Mouse (Mus musculus) kidney, embryonic 15.5 days (tissue): ENCODE results near the gene Clptm1l. TPM values are rescaled to one million over a fixed set of nuclear protein-coding genes. Genes with fewer than 3 reads are reported as not detected.

Source experiments
- ATAC-seq: fragments of 200-750 bp; cut with Nextera tagmentation; replicated peaks from 2 replicates; pipeline ENCODE4 v1.8.0; 2017; ENCODE audit warnings: moderate TSS enrichment; ENCODE audit not compliant: low FRiP score
- H3K27ac ChIP-seq: fragments of 300-500 bp; sonication (generic); 2 replicates; pipeline ENCODE4 v1.5.1; 2015; ENCODE audit warnings: mild to moderate bottlenecking, inconsistent platforms
- H3K27me3 ChIP-seq: fragments of 300-500 bp; sonication (generic); 2 replicates; pipeline ENCODE4 v1.6.1; 2015; ENCODE audit warnings: inconsistent platforms
- H3K36me3 ChIP-seq: fragments of 300-500 bp; sonication (generic); 2 replicates; pipeline ENCODE4 v1.6.1; 2015; ENCODE audit warnings: inconsistent platforms
- H3K4me1 ChIP-seq: fragments of 300-500 bp; sonication (generic); 2 replicates; pipeline ENCODE4 v1.6.1; 2015; ENCODE audit warnings: inconsistent platforms
- H3K4me2 ChIP-seq: fragments of 300-500 bp; sonication (generic); 2 replicates; pipeline ENCODE4 v1.6.1; 2015; ENCODE audit warnings: moderate library complexity, mild to moderate bottlenecking, inconsistent platforms
- H3K4me3 ChIP-seq: fragments of 300-500 bp; sonication (generic); replicated peaks from 2 replicates; pipeline ENCODE4 v1.5.1; 2015; ENCODE audit warnings: mild to moderate bottlenecking, inconsistent platforms
- H3K9ac ChIP-seq: fragments of 300-500 bp; sonication (generic); 2 replicates; pipeline ENCODE4 v1.6.1; 2015; ENCODE audit warnings: mild to moderate bottlenecking, inconsistent platforms
- H3K9me3 ChIP-seq: fragments of 300-500 bp; sonication (generic); replicated peaks from 2 replicates; pipeline ENCODE4 v1.6.1; 2016; ENCODE audit warnings: inconsistent platforms
- WGBS: fragments of 180-500 bp; shearing (Covaris S2); methylation state at CpG from one replicate; pipeline ENCODE4 v1.1.7; 2015; ENCODE audit warnings: mixed read lengths; 5-methylcytosine and 5-hydroxymethylcytosine counted together
- polyA plus RNA-seq: library from polyadenylated mRNA; unstranded; fragments of >200 nt; fragmentation: Nextera tagmentation; extraction: Ambion mirVana; gene quantifications from 2 replicates; pipeline ENCODE4 v1.2.1, GENCODE M21; 2015

Clptm1l gene
- 123 and 133 TPM in 2 replicates for polyA plus RNA-seq

DNA sequence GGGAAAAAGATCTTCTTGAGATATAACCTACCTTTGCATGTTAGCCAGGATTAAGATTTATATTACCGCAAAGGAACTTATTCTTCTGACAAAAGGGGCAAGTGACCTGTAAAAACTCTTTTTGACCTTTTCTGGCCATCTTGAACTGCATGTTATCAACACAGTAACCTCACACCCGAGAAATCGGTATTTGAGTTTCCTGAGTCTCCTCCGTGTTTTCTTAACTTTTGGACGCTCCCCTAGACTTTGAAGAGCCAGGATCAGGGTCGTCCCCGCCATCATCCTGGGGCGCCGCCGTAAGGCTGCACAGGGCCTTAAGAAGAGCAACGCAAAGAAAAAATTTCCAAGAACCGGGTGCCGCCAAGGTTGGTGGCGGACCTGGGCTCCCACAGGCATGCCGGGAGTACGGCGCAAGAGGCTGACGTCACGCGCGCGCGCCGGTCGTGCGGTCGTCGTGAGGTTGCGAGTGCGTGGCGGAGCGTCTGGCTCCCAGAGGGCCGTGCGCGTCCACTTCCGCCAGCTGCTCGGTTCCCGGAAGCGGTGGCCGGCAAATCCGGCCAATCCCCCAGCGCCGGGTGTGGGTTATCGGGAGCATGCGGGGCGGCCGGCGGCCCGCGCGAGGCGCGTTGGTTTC is at the start of gene Clptm1l:
Gene Clptm1l, plus strand, starts transcription at position 485 of the 634 bp plus-strand sequence.
- H3K9ac ChIP-seq: peak within 1 kb of the TSS; percentile 83
- peaks cover 29% of the 10 kb centered on the region for H3K36me3 ChIP-seq
- ATAC-seq: peak; percentile 97
- H3K4me1 ChIP-seq: peaks cover 12% of the 10 kb centered on the region
- H3K27ac ChIP-seq: peak within 1 kb of the TSS; percentile 87
- H3K9me3 ChIP-seq: no peaks in the 10 kb centered on the region
- peaks cover 10% of the 10 kb centered on the region for H3K27me3 ChIP-seq
- under 1% methylated on average over 52 of the region's 53 CpGs for WGBS
- H3K4me2 ChIP-seq: peak within 1 kb of the TSS; percentile 91
- H3K4me3 ChIP-seq: peak within 1 kb of the TSS; percentile 91

DNA sequence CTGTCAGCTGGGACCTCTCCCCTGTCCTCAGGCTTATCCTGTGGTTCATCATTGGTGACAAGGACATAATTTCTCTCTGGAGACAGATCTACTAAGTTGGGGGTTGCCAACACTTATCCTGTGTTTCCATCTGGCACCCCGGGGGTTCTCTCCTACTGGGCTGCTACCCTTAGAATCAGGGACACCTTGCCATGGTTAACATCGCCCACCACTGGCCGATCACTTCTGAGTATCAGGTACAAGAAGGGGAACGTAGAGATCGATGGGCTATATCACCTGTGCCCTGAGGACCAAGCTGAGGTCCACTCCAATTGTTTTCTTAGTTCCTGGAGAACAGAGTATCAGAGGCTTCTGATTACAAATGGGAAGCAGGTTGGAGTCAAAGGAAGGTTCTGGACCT is 39.6 kb upstream of the Clptm1l start:
- Histone ChIP-seq H3K4me2 (no peak overlapping the region), H3K9me3 (no peaks in the 10 kb centered on the region), H3K27me3 (0 out of 2 replicates have a peak, but pooled peaks cover 8% of the 10 kb centered on the region), H3K36me3 (no peaks in the 10 kb centered on the region), H3K4me1 (no peaks in the 10 kb centered on the region), H3K9ac (no peak overlapping the region), H3K4me3 (no peak overlapping the region), H3K27ac (no peak overlapping the region)
- WGBS: 89% methylated on average over 5 of the region's 5 CpGs
- no peak for ATAC-seq

DNA sequence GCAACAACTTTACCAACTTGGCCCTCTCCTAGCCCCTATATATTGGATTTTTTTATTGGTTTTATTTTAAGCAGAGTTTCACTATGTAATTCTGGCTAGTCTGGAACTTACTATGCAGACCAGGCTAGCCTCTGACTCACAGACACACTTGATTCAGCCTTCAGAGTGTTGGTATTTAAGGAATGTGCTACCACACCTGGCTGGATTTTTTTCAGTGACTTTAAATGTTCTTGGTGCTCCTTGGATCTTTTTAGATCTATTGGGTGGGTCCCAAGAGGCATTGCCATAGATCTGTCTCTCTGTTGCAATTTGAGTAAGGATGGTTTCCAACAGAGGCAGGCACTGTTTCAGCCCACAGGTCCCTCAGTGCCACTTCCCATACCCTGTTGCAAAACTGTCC is 28.8 kb upstream of the Clptm1l start:
- H3K27me3 ChIP-seq: 0 out of 2 replicates have a peak, but pooled peaks cover 2% of the 10 kb centered on the region
- no peak overlapping the region for H3K4me2 ChIP-seq
- H3K36me3 ChIP-seq: no peaks in the 10 kb centered on the region
- H3K27ac ChIP-seq: no peak overlapping the region
- no peaks in the 10 kb centered on the region for H3K9me3 ChIP-seq
- H3K4me3 ChIP-seq: no peak overlapping the region
- H3K4me1 ChIP-seq: no peaks in the 10 kb centered on the region
- H3K9ac ChIP-seq: no peak overlapping the region
- ATAC-seq: no peak

DNA sequence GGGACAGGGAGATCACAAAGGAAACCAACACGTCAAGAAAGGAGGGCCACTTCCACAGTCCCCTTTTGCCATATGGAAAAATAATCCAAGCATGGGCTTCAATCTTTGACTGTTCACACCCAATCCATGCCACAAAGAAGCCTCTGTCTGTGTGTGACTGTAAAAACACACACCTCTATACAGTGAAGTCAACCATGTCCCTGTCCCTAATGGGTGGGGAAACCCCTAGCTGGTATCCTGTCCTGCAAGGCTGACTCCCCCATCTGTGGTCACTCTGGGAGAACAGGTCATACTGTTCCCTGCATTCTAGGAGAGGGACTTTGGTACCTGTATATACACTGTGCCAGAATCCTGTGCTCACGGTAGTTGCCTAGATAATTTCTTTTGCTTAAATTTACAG is 26.5 kb upstream of the Clptm1l start:
- peak; percentile 74; the same call in 1 of the 2 replicates for ATAC-seq
- no peaks in the 10 kb centered on the region for H3K36me3 ChIP-seq
- H3K4me3 ChIP-seq: no peak overlapping the region
- no peaks in the 10 kb centered on the region for H3K27me3 ChIP-seq
- H3K4me2 ChIP-seq: no peak overlapping the region
- H3K27ac ChIP-seq: no peak overlapping the region
- H3K9me3 ChIP-seq: no peaks in the 10 kb centered on the region
- no peak overlapping the region for H3K9ac ChIP-seq
- H3K4me1 ChIP-seq: no peaks in the 10 kb centered on the region
- WGBS: 46% methylated on average over 2 of the region's 2 CpGs

DNA sequence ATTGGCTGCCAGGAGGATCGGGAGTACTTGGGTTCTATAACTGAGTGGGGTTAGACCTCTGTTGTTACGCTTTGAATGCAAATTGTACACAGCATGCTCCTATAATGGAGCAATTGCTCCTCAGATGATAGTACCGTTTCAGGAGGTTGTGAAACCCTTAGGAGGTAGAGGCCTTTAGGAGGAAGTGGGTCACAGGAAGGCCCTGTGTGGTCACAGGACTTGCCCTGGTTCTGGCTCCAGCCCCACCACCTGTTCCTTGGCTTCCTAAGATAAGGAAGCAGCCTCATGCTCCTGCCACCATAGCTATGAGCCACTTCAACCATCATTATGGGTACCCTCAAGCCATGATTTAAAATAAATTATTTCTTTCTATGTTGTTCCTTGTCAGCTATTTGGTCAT is 12.3 kb upstream of the Clptm1l start:
- Histone ChIP-seq H3K36me3 (no peaks in the 10 kb centered on the region), H3K4me2 (no peak overlapping the region), H3K4me3 (no peak overlapping the region), H3K27me3 (peaks cover 15% of the 10 kb centered on the region), H3K9ac (no peak overlapping the region), H3K27ac (no peak overlapping the region), H3K9me3 (no peaks in the 10 kb centered on the region), H3K4me1 (no peaks in the 10 kb centered on the region)
- no peak for ATAC-seq
- WGBS: 73% methylated on average over 3 of the region's 3 CpGs

DNA sequence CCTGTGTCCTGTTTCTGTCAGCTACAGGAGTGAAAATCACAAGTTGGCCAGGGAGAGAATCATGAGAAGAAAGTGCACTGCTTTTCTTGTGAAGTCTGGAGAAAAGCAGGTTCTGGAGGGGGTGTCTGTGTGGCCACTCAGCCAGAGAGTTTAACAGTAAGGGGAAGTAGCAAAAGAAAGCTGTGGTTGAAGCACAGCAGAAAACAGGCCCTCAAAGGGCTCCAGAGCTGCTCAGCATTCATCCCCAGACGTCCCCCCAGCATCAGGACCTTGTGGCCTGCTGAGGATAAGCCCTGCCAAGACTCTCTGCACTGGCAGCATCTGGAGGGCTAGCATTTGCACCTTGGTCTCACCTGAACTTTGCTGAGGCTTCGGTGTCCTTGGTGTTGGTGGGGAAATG is 11.3 kb upstream of the Clptm1l start:
- Histone ChIP-seq H3K4me2 (no peak overlapping the region), H3K27ac (no peak overlapping the region), H3K27me3 (peaks cover 24% of the 10 kb centered on the region), H3K9me3 (no peaks in the 10 kb centered on the region), H3K36me3 (no peaks in the 10 kb centered on the region), H3K9ac (no peak overlapping the region), H3K4me1 (no peaks in the 10 kb centered on the region), H3K4me3 (no peak overlapping the region)
- no peak for ATAC-seq
- WGBS: 45% methylated on average over 2 of the region's 2 CpGs

DNA sequence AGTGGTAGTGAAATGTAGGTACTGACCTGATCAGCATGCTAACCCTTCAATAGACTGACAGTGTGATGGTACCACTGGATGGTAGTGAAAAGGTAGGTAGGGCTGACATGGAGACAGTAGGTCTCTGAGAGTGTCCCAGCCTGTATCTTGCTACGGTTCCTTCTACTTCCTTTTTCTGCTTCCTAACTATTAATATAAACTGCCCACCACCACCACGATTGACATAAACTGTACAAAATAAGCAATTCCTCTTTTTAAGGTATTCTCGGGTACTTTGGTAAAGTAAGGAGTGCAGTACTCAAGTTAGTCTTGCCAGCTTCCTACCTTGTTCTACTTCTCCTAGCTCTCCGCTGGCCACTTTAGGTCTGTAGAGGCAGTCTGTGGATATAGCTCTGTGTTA is 7.5 kb upstream of the Clptm1l start:
- no peak for ATAC-seq
- Histone ChIP-seq H3K4me3 (no peak overlapping the region), H3K9me3 (no peaks in the 10 kb centered on the region), H3K27ac (no peak overlapping the region), H3K4me1 (no peaks in the 10 kb centered on the region), H3K9ac (no peak overlapping the region), H3K27me3 (peaks cover 37% of the 10 kb centered on the region), H3K4me2 (no peak overlapping the region), H3K36me3 (no peaks in the 10 kb centered on the region)
- WGBS: 77% methylated on average over 4 of the region's 4 CpGs

DNA sequence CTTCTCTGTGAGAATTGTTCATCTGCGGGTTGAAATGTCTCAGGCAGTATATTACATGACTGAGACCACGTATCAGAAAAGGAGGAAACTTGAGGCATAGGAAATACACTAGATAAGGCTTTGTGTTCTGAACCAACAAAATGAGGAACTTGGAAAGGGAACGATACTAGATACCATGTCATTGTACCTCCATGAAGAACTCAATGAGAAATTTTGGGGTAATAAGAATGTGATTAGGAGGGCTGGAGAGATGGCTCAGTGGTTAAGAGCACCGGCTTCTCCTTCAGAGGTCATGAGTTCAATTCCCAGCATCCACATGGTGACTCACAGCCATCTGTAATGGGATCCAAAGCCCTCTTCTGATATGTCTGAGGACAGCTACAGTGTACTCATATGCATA is 3.6 kb upstream of the Clptm1l start:
- H3K9ac ChIP-seq: no peak overlapping the region
- peaks cover 27% of the 10 kb centered on the region for H3K27me3 ChIP-seq
- H3K36me3 ChIP-seq: no peaks in the 10 kb centered on the region
- WGBS: 79% methylated on average over 4 of the region's 4 CpGs
- no peak overlapping the region for H3K4me2 ChIP-seq
- no peak for ATAC-seq
- peaks cover 12% of the 10 kb centered on the region for H3K4me1 ChIP-seq
- H3K27ac ChIP-seq: no peak overlapping the region
- no peak overlapping the region for H3K4me3 ChIP-seq
- no peaks in the 10 kb centered on the region for H3K9me3 ChIP-seq

DNA sequence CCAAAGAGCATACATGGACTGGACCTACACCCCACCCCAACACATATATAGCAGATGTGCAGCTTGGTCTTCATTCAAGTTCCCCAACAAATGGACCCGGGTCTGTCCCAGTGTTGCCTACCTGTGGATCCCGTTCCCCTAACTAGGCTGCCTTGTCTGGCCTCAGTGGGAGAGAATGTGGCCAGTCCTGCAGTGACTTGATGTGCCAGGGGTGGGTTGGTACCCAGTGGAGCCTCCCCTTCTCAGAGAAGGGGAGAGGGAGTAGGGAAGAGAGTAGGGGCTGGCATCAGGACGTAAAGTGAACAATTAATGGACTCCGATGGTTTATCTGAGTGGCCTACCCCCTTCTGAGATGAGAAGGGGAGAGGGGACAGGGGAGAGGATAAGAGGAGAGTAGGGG is 760 bp upstream of the Clptm1l start:
- WGBS: 62% methylated on average over 4 of the region's 4 CpGs
- ATAC-seq: no peak
- peaks cover 23% of the 10 kb centered on the region for H3K36me3 ChIP-seq
- peaks cover 12% of the 10 kb centered on the region for H3K4me1 ChIP-seq
- no peak overlapping the region for H3K27ac ChIP-seq
- peaks cover 12% of the 10 kb centered on the region for H3K27me3 ChIP-seq
- H3K9ac ChIP-seq: peak overlapping the region; percentile 83
- peak overlapping the region; percentile 91 for H3K4me2 ChIP-seq
- peak overlapping the region; percentile 91 for H3K4me3 ChIP-seq
- H3K9me3 ChIP-seq: no peaks in the 10 kb centered on the region

DNA sequence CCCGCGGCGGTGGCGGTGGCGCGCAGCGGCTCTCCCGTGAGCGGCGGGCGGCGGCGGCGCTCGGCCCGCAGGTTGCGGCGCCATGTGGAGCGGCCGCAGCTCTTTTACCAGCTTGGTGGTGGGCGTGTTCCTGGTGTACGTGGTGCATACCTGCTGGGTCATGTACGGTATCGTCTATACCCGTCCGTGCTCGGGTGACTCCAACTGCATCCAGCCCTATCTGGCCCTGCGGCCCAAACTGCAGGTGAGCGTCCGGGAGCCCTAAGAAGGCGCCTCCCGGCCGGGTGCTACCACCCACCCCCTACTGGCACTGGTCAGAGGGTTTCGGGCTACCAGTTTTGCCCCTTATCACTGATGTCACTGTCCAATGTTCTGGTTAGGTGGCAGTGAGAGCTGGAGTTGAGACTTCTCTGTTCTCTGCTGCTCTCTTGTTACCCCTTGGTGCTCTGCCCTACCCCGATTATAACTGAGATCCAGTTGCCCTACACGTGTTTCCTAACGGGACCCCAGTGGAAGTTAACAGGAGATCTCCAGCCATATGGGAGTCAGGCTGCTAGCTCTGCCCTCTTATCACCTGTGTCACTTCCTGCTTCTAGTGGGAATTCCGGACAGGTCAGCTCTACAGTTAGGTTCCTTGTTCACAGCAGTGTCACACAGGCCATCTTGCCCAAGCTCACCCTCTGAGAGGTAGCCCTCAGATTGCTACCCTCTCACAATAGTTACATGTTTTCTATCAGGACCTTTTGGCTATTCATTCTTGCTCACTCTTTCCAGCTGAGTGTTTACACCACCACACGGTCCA is 551 bp downstream of the Clptm1l start:
- peak overlapping the region; percentile 91 for H3K4me2 ChIP-seq
- WGBS: 3% methylated on average over 39 of the region's 39 CpGs
- H3K27me3 ChIP-seq: peaks cover 6% of the 10 kb centered on the region; the same call in 1 of the 2 replicates
- H3K4me3 ChIP-seq: peak overlapping the region; percentile 91
- peaks cover 12% of the 10 kb centered on the region for H3K4me1 ChIP-seq
- peak; percentile 88 for ATAC-seq
- no peaks in the 10 kb centered on the region for H3K9me3 ChIP-seq
- H3K36me3 ChIP-seq: peaks cover 36% of the 10 kb centered on the region
- peak overlapping the region; percentile 64; the same call in 1 of the 2 replicates for H3K27ac ChIP-seq
- peak overlapping the region; percentile 83 for H3K9ac ChIP-seq

DNA sequence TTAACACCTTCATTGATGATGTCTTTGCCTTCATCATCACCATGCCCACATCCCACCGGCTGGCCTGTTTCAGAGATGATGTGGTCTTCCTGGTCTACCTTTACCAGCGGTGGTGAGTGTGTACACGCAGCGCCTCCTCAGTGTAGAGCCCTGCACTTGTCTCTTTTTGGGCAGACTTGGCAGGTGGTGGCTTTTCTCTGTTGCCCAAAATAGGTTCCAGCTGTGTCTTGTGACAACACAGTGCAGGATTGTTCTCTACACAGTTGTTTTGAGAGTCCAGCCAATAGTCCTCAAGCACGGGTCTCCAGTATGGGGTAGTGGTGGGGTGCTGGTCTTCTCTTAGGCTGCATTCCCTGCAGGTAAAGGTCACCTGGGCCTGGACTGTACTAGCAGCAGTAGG is 14.6 kb downstream of the Clptm1l start:
- no peak overlapping the region for H3K9ac ChIP-seq
- H3K4me2 ChIP-seq: no peak overlapping the region
- ATAC-seq: no peak
- no peaks in the 10 kb centered on the region for H3K4me1 ChIP-seq
- no peak overlapping the region for H3K4me3 ChIP-seq
- peaks cover 88% of the 10 kb centered on the region for H3K36me3 ChIP-seq
- H3K27ac ChIP-seq: no peak overlapping the region
- H3K9me3 ChIP-seq: no peaks in the 10 kb centered on the region
- 95% methylated on average over 5 of the region's 5 CpGs for whole genome bisulfite sequencing
- no peaks in the 10 kb centered on the region for H3K27me3 ChIP-seq

DNA sequence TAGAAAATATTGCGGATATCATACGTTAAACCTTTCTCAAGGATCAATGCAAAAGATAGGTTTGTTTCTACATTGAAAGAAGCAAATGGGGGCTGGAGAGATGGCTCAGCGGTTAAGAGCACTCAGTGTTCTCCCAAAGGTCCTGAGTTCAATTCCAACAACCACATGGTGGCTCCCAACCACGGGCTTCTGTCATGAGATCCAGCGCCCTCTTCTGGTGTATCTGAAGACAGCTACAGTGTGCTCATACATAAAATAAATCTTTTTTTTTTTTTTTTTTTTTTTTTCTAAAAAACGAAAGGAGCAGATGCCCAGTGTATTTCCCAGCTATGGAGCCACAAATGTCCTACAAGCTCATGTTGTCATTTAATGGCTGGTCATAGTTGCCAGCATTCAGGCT is 16.8 kb downstream of the Clptm1l start:
- peaks cover 65% of the 10 kb centered on the region for H3K36me3 ChIP-seq

More for the DNA sequence above, 16.8 kb downstream of the Clptm1l start:
- H3K27me3 ChIP-seq: no peaks in the 10 kb centered on the region
- no peak overlapping the region for H3K9ac ChIP-seq
- H3K4me1 ChIP-seq: no peaks in the 10 kb centered on the region
- ATAC-seq: no peak
- H3K4me2 ChIP-seq: no peak overlapping the region
- H3K27ac ChIP-seq: no peak overlapping the region
- H3K9me3 ChIP-seq: no peaks in the 10 kb centered on the region
- 68% methylated on average over 6 of the region's 6 CpGs for WGBS
- no peak overlapping the region for H3K4me3 ChIP-seq
